Mouse (Mus musculus) megakaryocyte-erythroid progenitor cell, adult 5-6 weeks (primary cell): ENCODE data around the gene 6330409D20Rik. TPM values are rescaled to one million over a fixed set of nuclear protein-coding genes. Genes with fewer than 3 reads are reported as not detected.

ENCODE experiments used
- ATAC-seq: replicated peaks from 2 replicates; pipeline ENCODE4 v1.8.0; 2016; ENCODE audit warnings: mild to moderate bottlenecking, inconsistent platforms; ENCODE audit not compliant: severe bottlenecking, poor library complexity, low FRiP score, low TSS enrichment
- total RNA-seq, 2 experiments: library from RNA; stranded (forward) in 1 of 2; stranded (reverse) in 1 of 2; fragments of 200-1000, 215-1000 nt in 1 of 2; fragments of >200 nt in 1 of 2; fragmentation: Nextera tagmentation in 1 of 2; gene quantifications; 2 replicates each; pipeline ENCODE4 v1.2.3; 2014 to 2017

Gene 6330409D20Rik
- total RNA-seq, 2 experiments from 2014 or later: not detected

DNA sequence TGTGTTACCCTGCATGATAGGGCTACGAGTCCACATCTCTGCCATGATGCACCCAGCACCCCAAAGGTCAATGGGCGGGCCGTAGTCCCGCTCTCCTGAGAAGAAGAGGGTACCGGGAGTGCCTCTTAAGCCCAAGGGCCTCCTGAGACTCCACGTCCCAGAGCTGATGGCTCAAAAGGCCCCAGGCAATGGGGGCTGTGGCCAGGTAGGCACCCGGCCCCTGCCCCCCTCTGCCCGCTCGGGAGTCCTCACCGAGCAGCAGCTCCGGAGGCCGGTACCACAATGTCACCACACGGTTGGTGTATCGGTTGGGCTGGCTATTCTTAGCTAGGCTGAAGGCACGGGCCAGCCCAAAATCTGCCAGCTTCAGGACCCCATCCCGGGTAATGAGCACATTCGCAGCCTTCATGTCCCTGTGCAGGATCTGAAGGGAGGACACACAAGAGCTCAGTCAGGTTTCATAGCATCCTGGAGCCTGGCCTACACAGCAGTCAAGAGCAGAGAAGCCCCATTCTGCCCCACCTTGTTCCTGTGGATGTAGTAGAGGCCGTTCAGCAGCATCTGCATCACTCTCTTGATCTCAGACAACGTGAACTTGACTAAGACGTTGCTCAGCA lies 31.2 kb downstream of the 6330409D20Rik start:
- ATAC-seq: no peak

DNA sequence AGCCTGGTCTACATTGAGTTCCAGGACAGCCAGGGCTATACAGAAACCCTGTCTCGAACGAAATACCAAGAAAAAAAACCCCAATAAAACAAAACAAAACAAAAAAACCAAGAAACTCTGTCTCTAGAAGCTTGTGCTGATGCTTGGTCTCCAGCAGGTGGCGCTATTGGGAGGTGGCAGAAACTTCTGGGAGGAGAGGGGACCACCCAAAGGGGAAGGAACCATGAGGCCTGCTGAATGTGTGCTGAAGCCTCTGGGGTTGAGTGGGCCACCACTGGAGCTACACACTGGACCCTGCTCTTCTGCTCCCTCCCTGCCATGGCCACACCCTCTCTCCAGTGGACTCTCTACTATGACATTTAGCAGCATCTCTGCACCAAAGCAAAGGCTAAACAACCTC lies 32.2 kb downstream of the 6330409D20Rik start:
- ATAC-seq: no peak

DNA sequence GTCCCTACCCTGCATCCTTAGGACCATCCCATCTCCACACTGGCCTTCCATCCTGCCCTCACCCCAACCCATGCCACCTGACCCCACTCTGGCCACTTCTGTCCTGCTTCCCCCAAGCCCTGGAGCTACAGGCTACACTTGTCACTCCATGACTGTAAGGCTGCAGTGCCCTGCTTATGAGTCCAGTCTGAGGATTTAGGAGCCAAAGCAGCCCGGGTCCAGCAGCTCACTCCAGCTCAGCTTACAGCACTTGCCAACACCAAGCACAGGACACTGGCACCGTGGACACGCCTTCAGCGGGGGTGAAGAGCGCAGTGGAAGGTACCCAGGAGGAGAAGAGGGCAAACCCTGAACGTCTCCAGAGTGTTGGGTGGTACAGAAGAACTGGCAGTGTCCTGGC lies 33.8 kb downstream of the 6330409D20Rik start:
- ATAC-seq: no peak

DNA sequence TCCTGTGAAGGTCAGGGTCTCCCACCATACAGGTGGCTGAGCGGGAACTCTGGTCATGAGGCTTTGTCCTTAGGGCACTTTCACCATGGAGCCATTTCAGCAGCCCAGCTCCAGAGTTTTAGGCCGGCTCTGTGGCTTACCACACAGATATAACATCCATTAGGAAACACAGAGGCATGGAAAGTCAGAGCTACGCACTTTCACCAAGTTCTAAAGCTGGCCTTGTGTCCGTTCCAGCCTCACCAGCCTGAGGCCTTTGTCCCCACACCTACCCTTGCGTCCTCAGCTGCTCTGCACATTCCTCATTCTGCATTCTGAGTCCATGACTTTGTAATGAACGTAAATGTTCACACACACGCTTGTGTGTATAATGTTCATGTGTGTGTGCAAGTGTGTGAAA lies 35.8 kb downstream of the 6330409D20Rik start:
- no peak for ATAC-seq

DNA sequence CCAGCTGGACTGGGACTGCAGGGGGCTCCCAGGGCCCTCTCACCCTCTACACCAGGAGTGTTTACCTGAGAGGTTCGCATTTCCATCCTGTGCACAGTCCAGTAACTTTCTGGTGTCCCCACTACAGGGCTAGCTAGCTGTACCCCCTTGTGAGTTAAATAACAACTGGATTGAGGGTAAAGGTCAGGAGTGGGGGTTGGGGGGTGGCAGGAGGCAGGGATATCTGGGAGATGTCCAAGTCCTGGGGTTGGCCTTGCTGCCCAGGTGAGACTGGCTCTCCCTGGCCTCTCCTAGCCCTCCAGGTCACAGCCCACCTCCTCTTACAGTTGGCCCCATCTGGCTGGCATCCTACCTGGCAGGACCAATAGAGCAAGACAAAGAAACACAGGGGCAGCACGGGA lies 36.8 kb downstream of the 6330409D20Rik start, which contains the start of gene Fpgs:
TSS of gene Fpgs (minus strand) at position 125 of the 401 bp plus-strand sequence.
- no peak for ATAC-seq

DNA sequence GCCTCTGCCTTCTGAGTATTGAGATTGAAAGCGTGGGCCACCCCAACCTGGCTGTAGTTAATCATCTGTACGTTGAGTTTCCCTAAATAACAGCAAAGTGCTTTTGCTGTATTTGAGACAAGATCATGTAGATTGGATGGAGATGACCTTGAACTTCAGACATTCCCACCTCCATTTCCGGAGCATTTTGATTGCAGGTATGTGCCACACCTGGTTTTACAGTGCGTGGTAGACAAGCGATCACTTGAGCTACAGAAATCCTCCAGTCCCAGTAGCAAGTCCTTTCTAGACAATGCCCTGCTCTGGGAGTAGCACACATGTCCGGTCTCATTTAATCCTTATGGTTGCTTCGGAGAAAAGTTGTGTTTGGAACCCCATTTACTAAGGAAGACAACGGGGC lies 37.8 kb downstream of the 6330409D20Rik start:
- no peak for ATAC-seq

DNA sequence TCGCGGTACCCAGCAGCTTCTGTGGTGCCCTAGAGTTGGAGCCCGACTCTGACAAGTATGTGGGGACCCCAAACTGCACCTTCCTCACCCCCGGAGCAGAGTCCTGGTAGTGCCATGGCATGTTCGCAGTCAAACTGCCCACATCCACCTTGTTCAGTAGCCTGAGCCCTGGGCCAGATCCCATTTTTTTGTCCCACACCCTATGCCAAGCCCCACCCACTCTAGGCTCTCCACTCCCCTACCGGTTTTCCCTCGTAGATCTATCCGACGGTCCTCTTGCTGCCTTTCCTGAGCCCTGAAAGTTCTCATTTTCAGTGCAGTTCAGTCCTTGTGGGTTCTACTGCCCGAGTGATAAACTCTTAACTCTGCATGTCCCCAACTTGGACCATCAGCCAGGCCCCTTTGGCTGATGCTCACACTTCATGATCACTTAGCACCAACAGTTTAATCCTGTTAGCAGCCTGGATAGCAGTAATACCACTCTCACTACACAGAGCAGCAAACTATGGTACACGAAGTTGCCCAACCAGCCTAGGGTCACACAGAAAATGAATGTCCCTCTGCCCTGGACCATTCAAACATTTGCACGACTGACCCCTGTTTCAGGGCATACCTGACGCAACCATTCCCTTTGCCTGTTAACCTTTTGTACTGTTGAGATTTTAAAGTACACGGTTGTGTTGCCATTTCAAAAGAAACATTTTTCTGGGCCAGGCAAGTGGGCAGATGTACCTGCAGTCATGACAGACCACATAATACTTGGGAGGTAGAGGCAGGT lies 39.7 kb downstream of the 6330409D20Rik start:
- no peak for ATAC-seq

DNA sequence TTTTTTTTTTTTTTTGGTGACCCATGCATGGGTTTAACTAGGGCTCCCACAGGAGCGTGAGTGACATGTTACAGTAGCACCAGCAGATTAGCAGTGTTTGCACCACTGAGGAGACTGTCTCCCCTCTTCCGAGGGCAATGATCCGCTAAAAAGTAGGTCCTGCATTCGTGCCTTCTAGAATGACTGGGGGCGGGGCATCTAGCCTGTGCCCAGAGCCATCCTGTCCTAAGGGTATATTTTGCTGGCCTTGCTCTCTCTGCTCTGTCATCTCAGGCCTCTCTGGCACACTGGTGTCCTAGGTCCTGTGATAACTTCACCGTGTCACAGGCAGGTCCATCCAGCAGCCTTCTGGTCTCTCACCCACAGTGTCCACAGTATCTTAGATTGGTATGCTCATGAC lies 41.1 kb downstream of the 6330409D20Rik start:
- ATAC-seq: no peak

DNA sequence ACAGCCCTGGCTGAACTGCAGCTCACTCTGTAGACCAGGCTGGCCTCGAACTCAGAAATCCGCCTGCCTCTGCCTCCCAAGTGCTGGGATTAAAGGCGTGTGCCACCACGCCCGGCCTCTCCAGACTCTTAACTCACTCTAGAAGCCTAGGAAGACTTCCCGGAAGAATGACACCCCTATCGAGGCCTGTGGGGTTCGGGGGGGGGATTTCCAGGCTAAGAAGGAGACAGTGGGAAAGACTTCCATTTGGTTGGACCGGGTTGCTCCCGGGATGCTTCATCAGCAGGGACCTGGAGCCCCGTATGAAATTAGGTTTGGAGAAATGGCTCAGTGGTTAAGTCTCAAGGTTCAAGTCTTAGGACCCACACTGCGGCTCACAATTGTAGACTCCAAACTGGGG lies 46.1 kb downstream of the 6330409D20Rik start:
- no peak for ATAC-seq

DNA sequence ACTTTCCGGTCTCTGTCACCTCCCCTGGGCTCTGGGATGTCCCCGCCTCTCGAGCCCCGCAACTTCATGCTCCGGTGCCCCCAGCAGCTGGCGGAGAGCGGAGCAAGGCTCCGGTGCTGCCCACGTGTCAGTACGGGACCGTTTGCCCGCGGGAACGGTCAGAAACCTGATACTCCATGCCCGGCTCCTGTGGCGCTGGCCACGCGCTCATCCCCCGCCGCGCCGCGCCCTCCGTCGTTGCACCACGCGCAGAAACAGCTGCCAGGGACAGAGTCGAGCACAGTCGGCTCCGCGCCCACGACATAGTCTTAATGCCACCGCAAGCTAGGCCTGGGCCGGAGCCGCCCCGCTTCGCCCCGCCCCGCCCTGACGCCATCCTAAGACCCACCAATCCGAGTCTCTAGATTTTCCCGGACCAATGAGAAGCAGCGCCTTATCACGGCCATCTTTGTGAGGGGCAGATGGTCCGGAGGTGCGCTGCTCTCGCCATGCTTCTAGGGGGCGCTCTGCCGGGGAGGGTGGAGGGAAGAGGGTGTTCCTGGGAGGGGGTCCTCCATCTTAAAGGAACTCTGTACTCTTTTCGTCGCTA lies 46.9 kb downstream of the 6330409D20Rik start:
- ATAC-seq: peak; percentile 92

DNA sequence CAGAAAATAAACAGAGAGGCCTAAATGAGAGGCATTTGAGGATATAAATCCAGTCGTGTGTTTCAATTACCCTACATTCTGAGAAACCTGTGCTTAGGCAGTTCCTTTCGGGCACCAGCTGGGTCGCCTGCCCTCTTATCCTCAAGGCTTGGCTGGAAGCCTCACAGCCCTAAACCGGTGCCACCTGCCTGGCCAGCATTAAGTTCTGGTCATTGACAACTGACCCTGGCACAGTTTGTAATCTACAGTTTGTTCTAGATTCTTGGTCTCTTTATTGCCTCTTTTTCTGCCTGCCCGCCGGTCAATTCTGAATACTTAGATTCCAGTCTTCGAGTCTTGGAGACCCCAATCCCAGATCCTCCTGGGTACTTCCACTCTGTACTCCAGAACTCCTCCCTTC lies 47.5 kb downstream of the 6330409D20Rik start:
- ATAC-seq: no peak

DNA sequence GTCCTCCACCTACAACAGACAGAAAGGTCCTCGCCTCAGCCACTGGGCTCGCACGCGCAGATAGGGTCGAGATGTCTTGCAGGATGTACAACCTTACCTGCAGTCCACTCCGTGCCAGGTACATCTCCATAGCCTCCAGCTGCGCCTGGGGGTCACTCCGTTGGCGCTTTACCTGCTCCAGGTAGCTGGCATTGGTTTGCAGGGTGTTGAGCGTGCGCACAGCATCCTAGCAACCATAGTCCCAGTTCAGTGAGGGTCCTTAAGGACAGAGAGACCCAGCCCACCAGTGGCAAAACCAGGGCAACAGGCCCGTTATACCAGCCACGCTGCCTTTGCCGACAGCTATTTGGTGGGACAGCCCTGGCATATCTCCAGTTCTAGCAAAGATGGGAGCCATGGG lies 48.3 kb downstream of the 6330409D20Rik start:
- no peak for ATAC-seq

DNA sequence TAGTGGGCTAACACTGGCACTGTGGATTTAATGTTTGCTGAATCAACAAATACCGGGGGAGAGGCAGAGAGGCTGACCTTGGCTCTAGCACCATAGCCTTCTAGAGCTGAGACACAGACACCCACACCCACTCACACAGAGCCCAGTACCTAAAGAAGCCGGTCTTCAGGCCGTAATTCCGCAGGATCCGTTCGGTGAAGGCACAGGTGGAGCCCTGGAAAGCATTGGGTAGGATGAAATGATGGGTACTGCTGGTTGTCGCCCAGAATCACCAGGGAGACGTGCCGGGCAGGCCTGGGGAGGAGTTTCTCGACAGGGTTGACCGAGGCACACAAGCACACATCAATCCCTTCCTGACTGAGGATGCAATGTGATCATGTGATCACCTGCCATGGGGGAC lies 49.8 kb downstream of the 6330409D20Rik start:
- ATAC-seq: no peak

DNA sequence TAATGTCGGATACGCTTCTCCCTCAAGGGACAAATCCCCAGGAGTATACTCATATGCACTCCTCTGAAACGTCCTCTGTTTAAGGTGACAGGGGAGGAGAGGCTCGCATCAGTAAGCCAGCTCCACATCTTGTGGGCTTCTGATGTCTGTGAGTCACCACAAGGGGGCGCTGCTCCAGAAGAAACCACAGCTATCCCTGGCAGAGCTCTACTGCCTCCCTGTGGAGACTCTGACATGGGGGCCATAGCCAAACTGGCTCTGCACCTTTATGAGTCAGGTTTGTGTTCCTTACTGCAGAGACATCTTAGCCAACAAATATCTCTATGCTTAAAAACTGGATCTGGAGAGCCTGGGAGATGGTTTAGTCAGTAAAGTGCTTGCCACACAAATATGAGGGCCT lies 51.4 kb downstream of the 6330409D20Rik start:
- ATAC-seq: peak; percentile 57

DNA sequence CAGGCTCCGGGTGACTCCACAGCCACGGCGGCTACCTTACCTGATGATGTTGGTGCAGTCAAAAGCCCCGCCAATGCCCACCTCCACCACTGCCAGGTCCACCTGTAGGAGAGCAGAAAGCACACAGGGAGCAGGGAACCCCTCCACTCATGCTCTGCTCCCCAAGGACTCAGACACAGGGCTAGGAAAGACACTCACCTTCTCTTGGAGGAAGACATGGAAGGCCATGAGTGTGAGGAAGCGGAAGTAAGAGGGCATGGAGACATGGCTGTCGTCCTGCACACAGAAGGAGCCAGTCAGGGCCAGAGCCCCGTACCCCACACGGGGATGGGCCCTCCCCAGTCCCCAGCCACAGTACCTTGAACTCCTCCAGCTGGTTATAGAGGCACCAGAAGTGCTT lies 53.3 kb downstream of the 6330409D20Rik start:
- no peak for ATAC-seq

DNA sequence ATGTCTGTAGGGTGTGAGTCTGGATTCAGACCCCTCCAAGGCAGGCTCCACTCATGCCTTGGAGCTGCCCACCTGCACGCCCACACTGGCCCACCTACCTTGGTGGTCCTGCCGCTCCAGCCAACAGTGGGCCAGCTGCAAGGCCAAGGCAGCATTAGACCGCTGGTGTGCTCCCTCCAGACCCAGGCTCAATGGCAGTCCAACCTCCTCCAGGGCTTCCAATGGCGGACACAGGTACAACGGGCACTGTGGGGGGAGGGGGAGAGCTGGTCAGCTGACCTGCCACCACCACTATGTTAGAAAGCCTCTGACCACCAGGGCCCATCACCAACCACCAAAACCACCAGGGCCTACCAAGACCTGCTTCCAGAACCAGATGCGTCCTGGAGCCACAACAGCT lies 54.2 kb downstream of the 6330409D20Rik start:
- no peak for ATAC-seq

DNA sequence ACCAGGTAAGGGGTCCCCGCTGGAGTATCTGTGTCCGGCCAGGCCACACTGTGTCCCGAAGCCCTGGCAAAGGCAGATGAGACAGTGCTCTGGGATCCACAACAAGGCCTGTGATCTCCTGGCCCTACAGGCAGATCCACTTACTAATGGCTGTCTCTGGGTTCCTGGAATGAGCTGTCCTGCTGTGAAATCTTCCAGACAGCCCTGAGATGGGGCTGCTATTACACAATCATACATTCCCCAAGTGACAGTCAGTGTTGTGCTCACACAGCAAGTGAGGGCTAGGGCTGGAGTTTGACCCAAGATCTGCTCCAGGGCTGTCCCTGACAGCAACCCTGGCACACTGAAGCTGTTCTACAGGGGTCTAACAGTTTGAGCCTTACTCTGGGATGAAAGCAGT lies 55.0 kb downstream of the 6330409D20Rik start:
- ATAC-seq: no peak

DNA sequence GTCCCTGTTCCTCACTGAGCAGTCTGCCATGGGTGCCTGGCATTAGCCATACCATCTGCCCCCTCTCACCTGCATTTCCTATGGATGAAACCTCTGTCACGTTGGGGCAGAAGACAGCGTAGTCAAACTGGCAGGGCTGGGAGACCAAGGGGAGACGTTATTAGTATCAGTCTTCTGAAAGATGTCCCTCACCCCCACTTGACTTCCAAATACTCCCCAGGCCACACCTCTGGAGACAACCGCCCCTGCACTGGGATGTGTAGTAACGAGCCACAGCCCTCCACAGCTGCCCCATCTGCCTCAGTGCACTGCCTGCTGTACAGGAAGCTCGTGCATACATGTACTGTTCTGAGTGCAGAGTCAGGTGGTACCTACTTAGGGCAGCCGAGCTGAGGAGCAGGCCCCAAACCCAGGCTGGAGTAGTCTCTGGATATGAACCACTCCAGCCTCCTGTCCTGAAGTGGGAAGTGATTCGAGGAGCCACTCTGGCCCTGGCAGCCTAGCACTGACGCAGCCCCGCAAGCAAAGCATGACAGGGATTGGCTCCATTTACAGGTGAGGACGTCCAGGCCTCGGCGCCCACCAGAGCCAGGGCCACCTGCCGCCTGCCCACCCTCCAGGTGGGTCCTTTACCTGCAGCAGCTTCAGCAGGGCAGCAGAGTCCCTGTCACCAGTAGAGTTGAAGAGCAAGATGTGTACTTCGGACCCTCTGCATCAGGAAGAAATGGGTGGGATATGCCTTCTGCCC lies 56.0 kb downstream of the 6330409D20Rik start:
- ATAC-seq: no peak

DNA sequence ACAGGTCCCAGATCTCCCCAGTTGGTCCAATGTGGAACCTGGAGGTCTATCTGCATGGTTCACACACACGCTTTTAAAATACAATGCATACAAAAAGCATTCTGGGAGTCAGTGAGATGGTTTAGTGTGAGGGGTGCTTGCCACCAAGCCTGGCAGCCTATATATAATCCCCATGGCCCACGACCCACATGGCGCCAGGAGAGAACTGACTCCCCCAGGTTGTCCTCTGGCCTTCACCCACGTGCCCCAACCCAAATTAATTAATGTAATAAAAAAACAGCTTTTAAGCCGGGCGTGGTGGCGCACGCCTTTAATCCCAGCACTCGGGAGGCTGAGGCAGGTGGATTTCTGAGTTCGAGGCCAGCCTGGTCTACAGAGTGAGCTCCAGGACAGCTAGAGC lies 57.1 kb downstream of the 6330409D20Rik start:
- no peak for ATAC-seq

DNA sequence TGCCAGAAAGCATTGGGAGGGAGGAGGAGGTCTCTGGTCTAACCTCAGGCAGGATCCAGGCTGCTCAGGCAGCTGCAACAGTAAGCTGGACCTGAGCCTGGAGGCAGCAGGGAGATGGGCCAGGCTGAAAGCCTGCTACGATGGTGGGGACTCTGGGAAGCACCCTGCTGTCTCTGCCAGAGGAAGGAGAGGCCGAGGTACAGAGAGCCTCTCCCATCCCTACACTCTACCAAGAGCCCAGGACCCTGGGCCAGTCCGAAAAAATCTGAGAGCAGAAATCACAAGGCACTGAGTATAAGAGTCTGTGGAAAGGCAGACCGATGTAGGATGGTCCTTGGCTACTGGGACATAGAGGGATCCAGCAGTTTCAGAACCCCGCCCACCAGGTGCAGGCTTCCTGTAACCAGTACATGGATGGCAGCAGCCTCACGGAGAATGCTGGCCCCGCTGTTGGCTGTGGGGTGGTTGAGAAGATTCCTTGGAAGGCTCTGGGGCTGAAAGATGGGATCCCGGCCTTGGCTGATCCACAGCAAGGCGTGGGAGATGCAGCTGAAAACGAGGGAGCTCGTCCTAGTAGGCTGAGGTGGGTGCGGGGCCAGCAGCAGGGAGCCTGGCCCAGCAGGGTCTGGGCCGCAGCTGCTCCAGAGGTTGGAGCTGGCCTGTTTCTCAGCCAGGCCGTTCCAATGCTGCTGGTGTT lies 57.9 kb downstream of the 6330409D20Rik start:
- no peak for ATAC-seq
